Mouse (Mus musculus): Measurements from ENCODE around the gene Scube2.

- TF ChIP-seq TAL1 (IDR thresholded peaks at IDR 0.05; ENCODE audit: low read length) (no peak), GATA1 (IDR thresholded peaks at IDR 0.05; ENCODE audit: low read length) (no peak)
These were observed 21.4 kb downstream of the Scube2 start for GRCm38 (mm10) chr7:109844100-109844499.
